In the genomic region with DNA sequence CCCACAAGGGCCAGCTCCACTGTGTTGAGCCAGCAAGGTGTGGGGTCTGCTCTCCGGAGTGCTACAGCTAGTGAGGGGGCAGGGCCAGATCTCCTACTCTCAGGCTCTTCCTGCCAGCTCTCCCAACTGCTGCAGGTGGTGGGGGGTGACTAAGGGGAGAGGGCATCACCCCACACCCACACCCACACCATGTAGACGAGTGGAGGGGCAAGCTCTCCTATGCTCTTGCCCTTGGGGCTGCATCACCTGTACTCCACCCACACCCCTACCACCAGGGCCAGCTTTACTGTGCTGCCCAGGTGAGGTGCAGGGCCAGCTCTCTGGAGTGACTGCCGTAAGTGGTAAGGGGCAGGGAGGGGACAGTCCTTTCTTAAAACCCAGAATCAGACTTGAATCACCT, we compare ENCODE assay signal across 31 mouse cellular contexts.
A peak's percentile ranks its signal among the peaks of the same experiment; 100 is the strongest.
DNase-seq lines count a peak whose midpoint lies in the region; ATAC-seq and TF ChIP-seq lines count a peak whose summit lies in the region.
"Had no signal": no experiment of that assay in that cellular context is flagged by ENCODE, and none has a peak within 500 bp of the region (broad histone marks: within the 10 kb centered on the region; RNA-seq: fewer than 3 reads in every experiment).

No protein-coding gene starts in this region.

- H3K4me3 ChIP-seq in embryonic facial prominence, embryonic 11.5 days (ENCODE audit: low read depth, low read length): no peak overlapping the region
- H3K4me3 ChIP-seq in embryonic facial prominence, embryonic 10.5 days: no peak overlapping the region
- no peak overlapping the region for H3K4me3 ChIP-seq in kidney, embryonic 15.5 days (replicated peaks)
- H3K4me3 ChIP-seq in kidney, adult 2 months (ENCODE audit: insufficient read depth, low read depth, low read length): no peak overlapping the region
- no peak overlapping the region for H3K4me3 ChIP-seq in lung, embryonic 16.5 days (ENCODE audit: low read length)
- H3K4me3 ChIP-seq in lung, postnatal 0 days (ENCODE audit: low read depth, low read length): no peak overlapping the region
- H3K4me3 ChIP-seq in limb, embryonic 10.5 days: no peak overlapping the region
- H3K4me3 ChIP-seq: forebrain, embryonic 10.5 days; hindbrain, embryonic 13.5 days; megakaryocyte, embryonic 14.5 days had no signal

- H3K27me3 ChIP-seq in embryonic facial prominence, embryonic 11.5 days (ENCODE audit: control insufficient read depth, insufficient read depth, low read length): no peaks in the 10 kb centered on the region
- no peaks in the 10 kb centered on the region for H3K27me3 ChIP-seq in embryonic facial prominence, embryonic 10.5 days (replicated peaks; ENCODE audit: low read depth, poor library complexity, severe bottlenecking)
- no peaks in the 10 kb centered on the region for H3K27me3 ChIP-seq in kidney, embryonic 15.5 days
- peaks cover 2% of the 10 kb centered on the region; the same call in 1 of the 2 replicates for H3K27me3 ChIP-seq in kidney, adult 2 months (replicated peaks; ENCODE audit: control insufficient read depth, insufficient read depth, low read length)
- H3K27me3 ChIP-seq in lung, embryonic 16.5 days (ENCODE audit: control insufficient read depth, insufficient read depth, low read depth, low read length): no peaks in the 10 kb centered on the region
- no peaks in the 10 kb centered on the region for H3K27me3 ChIP-seq in lung, postnatal 0 days (replicated peaks; ENCODE audit: insufficient read depth, low read length)
- H3K27me3 ChIP-seq in limb, embryonic 10.5 days (ENCODE audit: low read depth, poor library complexity, severe bottlenecking): no peaks in the 10 kb centered on the region
- H3K27me3 ChIP-seq: CH12.LX; hindbrain, embryonic 13.5 days; megakaryocyte, embryonic 14.5 days had no signal

- H3K4me2 ChIP-seq in embryonic facial prominence, embryonic 11.5 days (ENCODE audit: low read depth, low read length): no peak overlapping the region
- H3K4me2 ChIP-seq in kidney, embryonic 15.5 days: no peak overlapping the region
- H3K4me2 ChIP-seq in lung, embryonic 16.5 days (ENCODE audit: low read depth, low read length): no peak overlapping the region
- no peak overlapping the region for H3K4me2 ChIP-seq in lung, postnatal 0 days (replicated peaks; ENCODE audit: low read depth, low read length)
- H3K4me2 ChIP-seq: heart, embryonic 11.5 days; hindbrain, embryonic 13.5 days had no signal

- H3K9me3 ChIP-seq in embryonic facial prominence, embryonic 11.5 days (replicated peaks; ENCODE audit: control insufficient read depth, low read length): no peaks in the 10 kb centered on the region
- no peaks in the 10 kb centered on the region for H3K9me3 ChIP-seq in embryonic facial prominence, embryonic 10.5 days
- no peaks in the 10 kb centered on the region for H3K9me3 ChIP-seq in kidney, embryonic 15.5 days (replicated peaks)
- no peaks in the 10 kb centered on the region for H3K9me3 ChIP-seq in lung, embryonic 16.5 days (ENCODE audit: control insufficient read depth, low read length)
- H3K9me3 ChIP-seq in lung, postnatal 0 days (ENCODE audit: low read length): no peaks in the 10 kb centered on the region
- no peaks in the 10 kb centered on the region for H3K9me3 ChIP-seq in limb, embryonic 10.5 days (replicated peaks)
- H3K9me3 ChIP-seq: forebrain, embryonic 10.5 days; hindbrain, embryonic 13.5 days had no signal

- TF ChIP-seq CTCF in kidney, adult 2 months (conservative IDR thresholded peaks at IDR 0.05; ENCODE audit: insufficient read depth, insufficient read length, low read depth, low read length): no peak
- no peak for TF ChIP-seq CTCF in lung, postnatal 0 days (IDR thresholded peaks at IDR 0.05)

- ATAC-seq in embryonic facial prominence, embryonic 11.5 days (replicated peaks; ENCODE audit: insufficient number of reproducible peaks, low FRiP score, low TSS enrichment, low read depth): 0 out of 2 replicates have a peak, but pooled peaks have one; percentile 52
- peak; percentile 33; the same call in 1 of the 2 replicates for ATAC-seq in kidney, embryonic 15.5 days (replicated peaks; ENCODE audit: low FRiP score)
- peak; percentile 26; the same call in 1 of the 2 replicates for ATAC-seq in lung, embryonic 16.5 days (ENCODE audit: low read depth)
- ATAC-seq in lung, postnatal 0 days: no peak
- ATAC-seq: activated CD4-positive, CD25-positive, alpha-beta regulatory T cell, adult 4 months; forebrain, postnatal 0 days; midbrain, embryonic 16.5 days had no signal

- no peak for TF ChIP-seq POLR2A in kidney, adult 2 months (IDR thresholded peaks at IDR 0.05; ENCODE audit: low read depth, low read length)

- no peak overlapping the region for H3K27ac ChIP-seq in embryonic facial prominence, embryonic 11.5 days (replicated peaks; ENCODE audit: low read depth, low read length)
- no peak overlapping the region for H3K27ac ChIP-seq in embryonic facial prominence, embryonic 10.5 days (replicated peaks)
- no peak overlapping the region for H3K27ac ChIP-seq in kidney, embryonic 15.5 days
- no peak overlapping the region for H3K27ac ChIP-seq in kidney, adult 2 months (ENCODE audit: insufficient read depth, low read depth, low read length)
- no peak overlapping the region for H3K27ac ChIP-seq in lung, embryonic 16.5 days (ENCODE audit: low read length)
- H3K27ac ChIP-seq in lung, postnatal 0 days (ENCODE audit: low read length): no peak overlapping the region
- peak overlapping the region; percentile 50; the same call in 1 of the 2 replicates for H3K27ac ChIP-seq in limb, embryonic 10.5 days
- H3K27ac ChIP-seq: forebrain, embryonic 10.5 days; hindbrain, embryonic 13.5 days; liver, embryonic 14.5 days had no signal

- no peak for DNase-seq in embryonic facial prominence, embryonic 11.5 days (ENCODE audit: low spot score)
- DNase-seq in embryonic facial prominence, embryonic 10.5 days (ENCODE audit: low spot score): no peak
- DNase-seq in kidney, adult 2 months: no peak
- DNase-seq in lung, postnatal 0 days (ENCODE audit: low spot score): no peak
- DNase-seq in limb, embryonic 10.5 days (ENCODE audit: low spot score): no peak
- DNase-seq in gastrocnemius, postnatal 25 days: no peak
- DNase-seq: adrenal gland, adult 2 months; adrenal gland, postnatal 36 days; cerebellum, adult 18-20 months; cerebellum, postnatal 14 days; forebrain, postnatal 0 days; gastrocnemius, postnatal 10 days; heart, postnatal 36 days; kidney, adult 18-20 months; kidney, postnatal 14 days; layer of hippocampus, adult 9-11 months; lung, adult 2 months; lung, postnatal 4 days; right cerebral cortex, postnatal 25 days; thymus, adult 2 months; thymus, postnatal 36 days had no signal

- H3K9ac ChIP-seq in embryonic facial prominence, embryonic 11.5 days (replicated peaks; ENCODE audit: low read length): no peak overlapping the region
- H3K9ac ChIP-seq in kidney, embryonic 15.5 days: no peak overlapping the region
- H3K9ac ChIP-seq in lung, embryonic 16.5 days (ENCODE audit: low read length): no peak overlapping the region
- no peak overlapping the region for H3K9ac ChIP-seq in lung, postnatal 0 days (replicated peaks; ENCODE audit: low read depth)
- H3K9ac ChIP-seq: forebrain, postnatal 0 days; hindbrain, embryonic 13.5 days; liver, embryonic 14.5 days had no signal

- TF ChIP-seq EP300 in lung, postnatal 0 days (IDR thresholded peaks at IDR 0.05): no peak

- no peaks in the 10 kb centered on the region for H3K4me1 ChIP-seq in embryonic facial prominence, embryonic 11.5 days (ENCODE audit: control insufficient read depth, insufficient read depth, low read length)
- H3K4me1 ChIP-seq in embryonic facial prominence, embryonic 10.5 days: peaks cover 15% of the 10 kb centered on the region
- H3K4me1 ChIP-seq in kidney, embryonic 15.5 days: no peaks in the 10 kb centered on the region; the same call in 1 of the 2 replicates
- no peaks in the 10 kb centered on the region for H3K4me1 ChIP-seq in kidney, adult 2 months (ENCODE audit: control insufficient read depth, insufficient read depth, low read length)
- no peaks in the 10 kb centered on the region; the same call in 1 of the 2 replicates for H3K4me1 ChIP-seq in lung, embryonic 16.5 days (replicated peaks; ENCODE audit: control insufficient read depth, insufficient read depth, low read length)
- no peaks in the 10 kb centered on the region for H3K4me1 ChIP-seq in lung, postnatal 0 days (ENCODE audit: insufficient read depth, low read depth, low read length)
- peaks cover 34% of the 10 kb centered on the region for H3K4me1 ChIP-seq in limb, embryonic 10.5 days
- H3K4me1 ChIP-seq: megakaryocyte, embryonic 14.5 days had no signal

- H3K36me3 ChIP-seq in embryonic facial prominence, embryonic 11.5 days (replicated peaks; ENCODE audit: control insufficient read depth, insufficient read depth, low read depth, low read length): no peaks in the 10 kb centered on the region
- H3K36me3 ChIP-seq in embryonic facial prominence, embryonic 10.5 days (replicated peaks): no peaks in the 10 kb centered on the region
- H3K36me3 ChIP-seq in kidney, embryonic 15.5 days: no peaks in the 10 kb centered on the region
- no peaks in the 10 kb centered on the region for H3K36me3 ChIP-seq in kidney, adult 2 months (ENCODE audit: control insufficient read depth, insufficient read depth, low read length)
- H3K36me3 ChIP-seq in lung, embryonic 16.5 days (ENCODE audit: control insufficient read depth, insufficient read depth, low read length): no peaks in the 10 kb centered on the region; the same call in 1 of the 2 replicates
- H3K36me3 ChIP-seq in lung, postnatal 0 days (ENCODE audit: insufficient read depth, low read length): no peaks in the 10 kb centered on the region
- no peaks in the 10 kb centered on the region for H3K36me3 ChIP-seq in limb, embryonic 10.5 days
- H3K36me3 ChIP-seq: forebrain, embryonic 10.5 days; hindbrain, embryonic 13.5 days had no signal

- 62% methylated on average over 3 of the region's 3 CpGs for WGBS in embryonic facial prominence, embryonic 11.5 days
- WGBS in embryonic facial prominence, embryonic 10.5 days: 76% methylated on average over 3 of the region's 3 CpGs
- whole genome bisulfite sequencing in kidney, embryonic 15.5 days: 68% methylated on average over 3 of the region's 3 CpGs
- WGBS in kidney, adult 2 months: 66% methylated on average over 3 of the region's 3 CpGs
- 48% methylated on average over 3 of the region's 3 CpGs for WGBS in lung, embryonic 16.5 days
- WGBS in lung, postnatal 0 days: 61% methylated on average over 3 of the region's 3 CpGs
- 78% methylated on average over 3 of the region's 3 CpGs for WGBS in limb, embryonic 10.5 days
